In the genomic region with DNA sequence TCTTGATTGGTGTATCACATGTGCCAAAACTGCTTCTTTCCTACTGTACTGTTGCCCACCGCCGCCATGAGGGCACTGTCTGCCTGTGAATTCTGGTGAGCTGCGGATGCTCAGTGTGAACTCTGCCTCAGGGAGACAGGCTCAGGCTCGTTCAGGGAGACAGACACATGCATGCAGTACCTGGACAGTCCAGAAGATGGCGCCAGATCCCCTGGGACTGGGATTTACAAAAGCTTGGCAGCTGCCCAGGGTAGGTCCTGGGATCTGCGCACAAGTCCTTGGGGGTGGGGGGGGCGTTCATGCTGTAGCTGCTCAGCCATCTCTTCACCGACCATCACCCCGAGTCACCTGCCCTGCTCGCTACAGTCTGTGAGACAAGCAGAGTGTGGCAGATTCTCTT, we compare ENCODE assay signal across 8 mouse cellular contexts.
DNase-seq lines count a peak whose midpoint lies in the region; ATAC-seq and TF ChIP-seq lines count a peak whose summit lies in the region.

No protein-coding gene starts in this region.

- no peak overlapping the region for H3K27ac ChIP-seq in limb, embryonic 14.5 days (replicated peaks; ENCODE audit: low read depth, low read length)
- no peak overlapping the region for H3K27ac ChIP-seq in neural tube, embryonic 11.5 days (ENCODE audit: low read depth, low read length)

- no peaks in the 10 kb centered on the region for H3K27me3 ChIP-seq in limb, embryonic 14.5 days (ENCODE audit: control insufficient read depth, insufficient read depth, low read length)
- H3K27me3 ChIP-seq in neural tube, embryonic 11.5 days (ENCODE audit: control insufficient read depth, insufficient read depth, low read length), result no peaks in the 10 kb centered on the region

- no peak for TF ChIP-seq POLR2A in limb, embryonic 14.5 days (IDR thresholded peaks at IDR 0.05; ENCODE audit: borderline replicate concordance, extremely low read depth, insufficient read depth, insufficient read length)

- no peaks in the 10 kb centered on the region for H3K36me3 ChIP-seq in limb, embryonic 14.5 days (ENCODE audit: control insufficient read depth, insufficient read depth, low read length)
- H3K36me3 ChIP-seq in neural tube, embryonic 11.5 days (ENCODE audit: control insufficient read depth, insufficient read depth, low read length), result no peaks in the 10 kb centered on the region

- no peak overlapping the region for H3K4me3 ChIP-seq in limb, embryonic 14.5 days (replicated peaks; ENCODE audit: low read length)
- H3K4me3 ChIP-seq in neural tube, embryonic 11.5 days (ENCODE audit: low read depth, low read length), result no peak overlapping the region

- intact Hi-C loops in heart, postnatal 25 days (cut with DNase I), result no loop called here

- peak; percentile 90 for ATAC-seq in common myeloid progenitor, adult 5-6 weeks (replicated peaks; ENCODE audit: low read depth, poor library complexity, severe bottlenecking)
- no peak for ATAC-seq in limb, embryonic 14.5 days (ENCODE audit: low FRiP score, low read depth)
- ATAC-seq in neural tube, embryonic 11.5 days (ENCODE audit: insufficient read depth, low FRiP score, low TSS enrichment), result peak; percentile 63

- DNase-seq in heart, adult 18-20 months, result peak; percentile 47 to 78
- no peak for DNase-seq in heart, postnatal 25 days (ENCODE audit: low spot score)
- DNase-seq in gastrocnemius, postnatal 10 days, result peak; percentile 81
- DNase-seq in kidney, adult 8-10 months, result peak; percentile 44 to 70
- DNase-seq in limb, embryonic 14.5 days (ENCODE audit: low spot score), result peak; percentile 71
- DNase-seq in neural tube, embryonic 11.5 days (ENCODE audit: low spot score), result peak; percentile 87
- peak; percentile 47 for DNase-seq in testis, postnatal 14 days (ENCODE audit: low spot score)

- H3K4me1 ChIP-seq in limb, embryonic 14.5 days (ENCODE audit: control insufficient read depth, insufficient read depth, low read length), result peaks cover 9% of the 10 kb centered on the region
- H3K4me1 ChIP-seq in neural tube, embryonic 11.5 days (ENCODE audit: control insufficient read depth, insufficient read depth, low read length), result no peaks in the 10 kb centered on the region

- 23% methylated on average over 10 of the region's 10 CpGs for WGBS in limb, embryonic 14.5 days
- 14% methylated on average over 10 of the region's 10 CpGs for WGBS in neural tube, embryonic 11.5 days

- no peak overlapping the region for H3K9ac ChIP-seq in limb, embryonic 14.5 days (ENCODE audit: low read depth, low read length, severe bottlenecking)
- no peak overlapping the region for H3K9ac ChIP-seq in neural tube, embryonic 11.5 days (ENCODE audit: low read length)

- H3K4me2 ChIP-seq in limb, embryonic 14.5 days (replicated peaks; ENCODE audit: low read depth, low read length, severe bottlenecking), result no peak overlapping the region
- no peak overlapping the region for H3K4me2 ChIP-seq in neural tube, embryonic 11.5 days (ENCODE audit: low read depth)

- no peaks in the 10 kb centered on the region for H3K9me3 ChIP-seq in limb, embryonic 14.5 days (ENCODE audit: control insufficient read depth, low read length)
- H3K9me3 ChIP-seq in neural tube, embryonic 11.5 days (ENCODE audit: control insufficient read depth, low read length), result no peaks in the 10 kb centered on the region
